Mouse (Mus musculus): ENCODE data around the gene Ttyh3. TPM values are rescaled to one million over a fixed set of nuclear protein-coding genes. Genes with fewer than 3 reads are reported as not detected.

Gene Ttyh3
- polyA plus RNA-seq, 1 experiment from 2014 or later: 8.5 TPM

- 0 out of 2 replicates have a peak, but pooled peaks cover 3% of the 10 kb centered on the region for H3K36me3 ChIP-seq (ENCODE audit: control insufficient read depth, insufficient read depth, low read length)
- TF ChIP-seq EP300 (optimal IDR thresholded peaks at IDR 0.05): no peak
- no peak for TF ChIP-seq CTCF (IDR thresholded peaks at IDR 0.05; ENCODE audit: low read depth)
- H3K27me3 ChIP-seq (ENCODE audit: control insufficient read depth, insufficient read depth, low read length): no peaks in the 10 kb centered on the region
- WGBS: 90% methylated on average over 10 of the region's 10 CpGs
- no peak overlapping the region for H3K9ac ChIP-seq (ENCODE audit: low read length)
- no peaks in the 10 kb centered on the region for H3K9me3 ChIP-seq (ENCODE audit: control insufficient read depth, low read length)
- H3K27ac ChIP-seq (replicated peaks): no peak overlapping the region
- ATAC-seq (ENCODE audit: low FRiP score, low TSS enrichment) (no peak), DNase-seq (ENCODE audit: low spot score) (no peak)
- no peak overlapping the region for H3K4me3 ChIP-seq (ENCODE audit: low read depth, low read length)
- no peak overlapping the region for H3K4me2 ChIP-seq (replicated peaks; ENCODE audit: low read depth)
- H3K4me1 ChIP-seq (replicated peaks; ENCODE audit: control insufficient read depth, insufficient read depth): peaks cover 11% of the 10 kb centered on the region; the same call in 1 of the 2 replicates
Measured at GRCm38 (mm10) chr5:140614141-140614540, 34.7 kb downstream of the Ttyh3 start.

GRCm38 (mm10) chr5:140612191-140612590, 36.6 kb downstream of the Ttyh3 start:
- peak overlapping the region; percentile 98 for H3K27ac ChIP-seq (replicated peaks)
- 0 out of 2 replicates have a peak, but pooled peaks cover 3% of the 10 kb centered on the region for H3K36me3 ChIP-seq (ENCODE audit: control insufficient read depth, insufficient read depth, low read length)
- H3K9me3 ChIP-seq (ENCODE audit: control insufficient read depth, low read length): no peaks in the 10 kb centered on the region
- 55% methylated on average over 18 of the region's 18 CpGs for WGBS
- DNase-seq (ENCODE audit: low spot score) (no peak), ATAC-seq (ENCODE audit: low FRiP score, low TSS enrichment) (no peak)
- TF ChIP-seq CTCF (IDR thresholded peaks at IDR 0.05; ENCODE audit: low read depth): no peak
- no peak for TF ChIP-seq EP300 (optimal IDR thresholded peaks at IDR 0.05)
- H3K9ac ChIP-seq (ENCODE audit: low read length): peak overlapping the region; percentile 60
- H3K4me1 ChIP-seq (replicated peaks; ENCODE audit: control insufficient read depth, insufficient read depth): peaks cover 15% of the 10 kb centered on the region
- H3K27me3 ChIP-seq (ENCODE audit: control insufficient read depth, insufficient read depth, low read length): no peaks in the 10 kb centered on the region
- H3K4me3 ChIP-seq (ENCODE audit: low read depth, low read length): peak overlapping the region; percentile 68; the same call in 1 of the 2 replicates
- H3K4me2 ChIP-seq (replicated peaks; ENCODE audit: low read depth): peak overlapping the region; percentile 71

GRCm38 (mm10) chr5:140611611-140612185, 37.1 kb downstream of the Ttyh3 start:
- ATAC-seq (ENCODE audit: low FRiP score, low TSS enrichment) (peak; percentile 47; the same call in 1 of the 2 replicates), DNase-seq (ENCODE audit: low spot score) (no peak)
- TF ChIP-seq CTCF (IDR thresholded peaks at IDR 0.05; ENCODE audit: low read depth) (no peak), EP300 (optimal IDR thresholded peaks at IDR 0.05) (no peak)
- 31% methylated on average over 15 of the region's 15 CpGs for WGBS
- peak overlapping the region; percentile 71 for H3K4me2 ChIP-seq (replicated peaks; ENCODE audit: low read depth)
- H3K27me3 ChIP-seq (ENCODE audit: control insufficient read depth, insufficient read depth, low read length): no peaks in the 10 kb centered on the region
- H3K9ac ChIP-seq (ENCODE audit: low read length): peak overlapping the region; percentile 60
- H3K36me3 ChIP-seq (ENCODE audit: control insufficient read depth, insufficient read depth, low read length): 0 out of 2 replicates have a peak, but pooled peaks cover 3% of the 10 kb centered on the region
- peak overlapping the region; percentile 68; the same call in 1 of the 2 replicates for H3K4me3 ChIP-seq (ENCODE audit: low read depth, low read length)
- peaks cover 17% of the 10 kb centered on the region for H3K4me1 ChIP-seq (replicated peaks; ENCODE audit: control insufficient read depth, insufficient read depth)
- no peaks in the 10 kb centered on the region for H3K9me3 ChIP-seq (ENCODE audit: control insufficient read depth, low read length)
- peak overlapping the region; percentile 98 for H3K27ac ChIP-seq (replicated peaks)

- peaks cover 17% of the 10 kb centered on the region for H3K4me1 ChIP-seq (replicated peaks; ENCODE audit: control insufficient read depth, insufficient read depth)
- 14% methylated on average over 21 of the region's 21 CpGs for WGBS
- peak; percentile 83 for ATAC-seq (ENCODE audit: low FRiP score, low TSS enrichment)
Measured at GRCm38 (mm10) chr5:140611021-140611583, 37.7 kb downstream of the Ttyh3 start.

GRCm38 (mm10) chr5:140610273-140611011, 38.4 kb downstream of the Ttyh3 start:
- Histone ChIP-seq H3K27ac (replicated peaks) (peak overlapping the region; percentile 98), H3K36me3 (ENCODE audit: control insufficient read depth, insufficient read depth, low read length) (0 out of 2 replicates have a peak, but pooled peaks cover 3% of the 10 kb centered on the region), H3K9ac (ENCODE audit: low read length) (peak overlapping the region; percentile 72), H3K27me3 (ENCODE audit: control insufficient read depth, insufficient read depth, low read length) (no peaks in the 10 kb centered on the region), H3K4me3 (ENCODE audit: low read depth, low read length) (peak overlapping the region; percentile 68), H3K4me1 (replicated peaks; ENCODE audit: control insufficient read depth, insufficient read depth) (peaks cover 17% of the 10 kb centered on the region), H3K4me2 (replicated peaks; ENCODE audit: low read depth) (peak overlapping the region; percentile 71), H3K9me3 (ENCODE audit: control insufficient read depth, low read length) (no peaks in the 10 kb centered on the region)
- TF ChIP-seq EP300 (optimal IDR thresholded peaks at IDR 0.05): peak; percentile 32
- no peak for TF ChIP-seq CTCF (IDR thresholded peaks at IDR 0.05; ENCODE audit: low read depth)
- 3% methylated on average over 26 of the region's 30 CpGs for WGBS
- DNase-seq (ENCODE audit: low spot score): peak; percentile 84
- ATAC-seq (ENCODE audit: low FRiP score, low TSS enrichment): peak; percentile 48

More at GRCm38 (mm10) chr5:140611021-140611583, 37.7 kb downstream of the Ttyh3 start:
- TF ChIP-seq EP300 (optimal IDR thresholded peaks at IDR 0.05) (no peak), CTCF (IDR thresholded peaks at IDR 0.05; ENCODE audit: low read depth) (no peak)
- Histone ChIP-seq H3K36me3 (ENCODE audit: control insufficient read depth, insufficient read depth, low read length) (0 out of 2 replicates have a peak, but pooled peaks cover 3% of the 10 kb centered on the region), H3K27ac (replicated peaks) (peak overlapping the region; percentile 98), H3K9me3 (ENCODE audit: control insufficient read depth, low read length) (no peaks in the 10 kb centered on the region), H3K4me3 (ENCODE audit: low read depth, low read length) (peak overlapping the region; percentile 68), H3K9ac (ENCODE audit: low read length) (peak overlapping the region; percentile 60), H3K4me2 (replicated peaks; ENCODE audit: low read depth) (peak overlapping the region; percentile 71), H3K27me3 (ENCODE audit: control insufficient read depth, insufficient read depth, low read length) (no peaks in the 10 kb centered on the region)
- DNase-seq (ENCODE audit: low spot score): peak; percentile 96

Measured in stomach, postnatal 0 days (tissue).